Mouse (Mus musculus) embryonic facial prominence, embryonic 12.5 days (tissue): ENCODE measurements around the gene Rpl29. TPM values are rescaled to one million over a fixed set of nuclear protein-coding genes. Genes with fewer than 3 reads are reported as not detected.

Experiments used
- ATAC-seq: fragments of 200-750 bp; cut with Nextera tagmentation; 2 replicates; pipeline ENCODE4 v1.8.0; 2017; ENCODE audit not compliant: insufficient number of reproducible peaks, insufficient read depth, low FRiP score, low TSS enrichment
- H3K27ac ChIP-seq: fragments of 300-500 bp; sonication (generic); 2 replicates; pipeline ENCODE4 v1.5.1; 2016; ENCODE audit warnings: mild to moderate bottlenecking
- H3K27me3 ChIP-seq: fragments of 300-500 bp; sonication (generic); 2 replicates; pipeline ENCODE4 v1.6.1; 2016; ENCODE audit warnings: mild to moderate bottlenecking, moderate library complexity
- H3K36me3 ChIP-seq: fragments of 300-500 bp; sonication (generic); 2 replicates; pipeline ENCODE4 v1.6.1; 2016; ENCODE audit warnings: mild to moderate bottlenecking
- H3K4me1 ChIP-seq: fragments of 300-500 bp; sonication (generic); 2 replicates; pipeline ENCODE4 v1.6.1; 2016
- H3K4me2 ChIP-seq: fragments of 300-500 bp; sonication (generic); replicated peaks from 2 replicates; pipeline ENCODE4 v1.6.1; 2016; ENCODE audit warnings: mild to moderate bottlenecking, moderate library complexity
- H3K4me3 ChIP-seq: fragments of 300-500 bp; sonication (generic); 2 replicates; pipeline ENCODE4 v1.5.1; 2016; ENCODE audit warnings: mild to moderate bottlenecking
- H3K9ac ChIP-seq: fragments of 300-500 bp; sonication (generic); 2 replicates; pipeline ENCODE4 v1.6.1; 2016; ENCODE audit warnings: mild to moderate bottlenecking, moderate library complexity
- H3K9me3 ChIP-seq: fragments of 300-500 bp; sonication (generic); 2 replicates; pipeline ENCODE4 v1.6.1; 2016; ENCODE audit warnings: mild to moderate bottlenecking, moderate library complexity
- WGBS: fragments of 180-500 bp; shearing (Covaris S2); methylation state at CpG from one replicate; pipeline ENCODE4 v1.1.7; 2016; 5-methylcytosine and 5-hydroxymethylcytosine counted together
- polyA plus RNA-seq: library from polyadenylated mRNA; unstranded; fragments of >200 nt; fragmentation: Nextera tagmentation; extraction: Ambion mirVana; gene quantifications from 2 replicates; pipeline ENCODE4 v1.2.1, GENCODE M21; 2016

Rpl29 gene
- polyA plus RNA-seq, 1 experiment from 2014 or later, result 882 TPM

GRCm38 (mm10) chr9:106450661-106451060 lies 21.4 kb downstream of the Rpl29 start:
- H3K4me1 ChIP-seq, result peaks cover 75% of the 10 kb centered on the region
- no peak overlapping the region for H3K4me3 ChIP-seq
- no peaks in the 10 kb centered on the region for H3K36me3 ChIP-seq
- no peak overlapping the region for H3K9ac ChIP-seq
- no peaks in the 10 kb centered on the region for H3K27me3 ChIP-seq
- no peaks in the 10 kb centered on the region for H3K9me3 ChIP-seq
- no peak for ATAC-seq
- H3K27ac ChIP-seq, result peak overlapping the region; percentile 66
- H3K4me2 ChIP-seq, result peak overlapping the region; percentile 23
- 4% methylated on average over 9 of the region's 9 CpGs for WGBS

GRCm38 (mm10) chr9:106451298-106451697 lies 22.0 kb downstream of the Rpl29 start:
- Histone ChIP-seq H3K27me3 (no peaks in the 10 kb centered on the region), H3K4me1 (peaks cover 75% of the 10 kb centered on the region), H3K9ac (no peak overlapping the region), H3K4me3 (no peak overlapping the region), H3K27ac (peak overlapping the region; percentile 66), H3K9me3 (no peaks in the 10 kb centered on the region), H3K36me3 (no peaks in the 10 kb centered on the region), H3K4me2 (peak overlapping the region; percentile 23)
- 64% methylated on average over 11 of the region's 11 CpGs for WGBS
- no peak for ATAC-seq

GRCm38 (mm10) chr9:106451899-106452298 lies 22.6 kb downstream of the Rpl29 start:
- Histone ChIP-seq H3K4me3 (no peak overlapping the region; the same call in 1 of the 2 replicates), H3K9ac (no peak overlapping the region), H3K4me2 (peak overlapping the region; percentile 98), H3K27me3 (no peaks in the 10 kb centered on the region), H3K27ac (no peak overlapping the region; the same call in 1 of the 2 replicates), H3K36me3 (no peaks in the 10 kb centered on the region), H3K4me1 (peaks cover 80% of the 10 kb centered on the region), H3K9me3 (no peaks in the 10 kb centered on the region)
- 59% methylated on average over 2 of the region's 2 CpGs for WGBS
- ATAC-seq, result no peak

DNA sequence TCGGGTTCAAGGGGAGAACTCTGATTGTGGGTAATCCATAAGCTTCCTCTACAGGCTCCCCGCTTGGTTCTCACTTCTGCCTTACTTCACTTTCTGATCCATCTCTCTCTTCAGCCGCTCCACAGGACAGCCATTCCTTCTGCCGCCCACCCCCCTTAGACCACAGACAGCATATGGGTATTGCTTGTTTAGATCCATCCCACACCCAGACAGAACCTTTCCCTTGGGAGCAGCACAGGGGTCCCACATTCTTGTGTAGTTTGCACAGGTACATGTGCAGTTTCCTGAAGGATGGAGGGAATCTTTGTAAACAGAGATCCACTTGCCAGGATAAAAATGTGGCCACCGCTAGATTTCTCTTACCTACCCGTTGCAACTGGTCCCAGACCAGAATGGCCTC lies 23.1 kb downstream of the Rpl29 start:
- Histone ChIP-seq H3K4me2 (peak overlapping the region; percentile 98), H3K36me3 (no peaks in the 10 kb centered on the region), H3K4me1 (peaks cover 81% of the 10 kb centered on the region), H3K27ac (peak overlapping the region; percentile 96), H3K27me3 (no peaks in the 10 kb centered on the region), H3K9me3 (no peaks in the 10 kb centered on the region), H3K4me3 (peak overlapping the region; percentile 80; the same call in 1 of the 2 replicates), H3K9ac (peak overlapping the region; percentile 4; the same call in 1 of the 2 replicates)
- 24% methylated on average over 6 of the region's 6 CpGs for WGBS
- ATAC-seq, result no peak

- Histone ChIP-seq H3K36me3 (no peaks in the 10 kb centered on the region), H3K4me3 (peak overlapping the region; percentile 80), H3K4me2 (peak overlapping the region; percentile 98), H3K27ac (peak overlapping the region; percentile 96), H3K27me3 (no peaks in the 10 kb centered on the region), H3K4me1 (peaks cover 83% of the 10 kb centered on the region), H3K9ac (peak overlapping the region; percentile 86), H3K9me3 (no peaks in the 10 kb centered on the region)
- no peak for ATAC-seq
- 0% methylated on average over 7 of the region's 7 CpGs for whole genome bisulfite sequencing
Observed at GRCm38 (mm10) chr9:106452821-106453220, 23.6 kb downstream of the Rpl29 start.

DNA sequence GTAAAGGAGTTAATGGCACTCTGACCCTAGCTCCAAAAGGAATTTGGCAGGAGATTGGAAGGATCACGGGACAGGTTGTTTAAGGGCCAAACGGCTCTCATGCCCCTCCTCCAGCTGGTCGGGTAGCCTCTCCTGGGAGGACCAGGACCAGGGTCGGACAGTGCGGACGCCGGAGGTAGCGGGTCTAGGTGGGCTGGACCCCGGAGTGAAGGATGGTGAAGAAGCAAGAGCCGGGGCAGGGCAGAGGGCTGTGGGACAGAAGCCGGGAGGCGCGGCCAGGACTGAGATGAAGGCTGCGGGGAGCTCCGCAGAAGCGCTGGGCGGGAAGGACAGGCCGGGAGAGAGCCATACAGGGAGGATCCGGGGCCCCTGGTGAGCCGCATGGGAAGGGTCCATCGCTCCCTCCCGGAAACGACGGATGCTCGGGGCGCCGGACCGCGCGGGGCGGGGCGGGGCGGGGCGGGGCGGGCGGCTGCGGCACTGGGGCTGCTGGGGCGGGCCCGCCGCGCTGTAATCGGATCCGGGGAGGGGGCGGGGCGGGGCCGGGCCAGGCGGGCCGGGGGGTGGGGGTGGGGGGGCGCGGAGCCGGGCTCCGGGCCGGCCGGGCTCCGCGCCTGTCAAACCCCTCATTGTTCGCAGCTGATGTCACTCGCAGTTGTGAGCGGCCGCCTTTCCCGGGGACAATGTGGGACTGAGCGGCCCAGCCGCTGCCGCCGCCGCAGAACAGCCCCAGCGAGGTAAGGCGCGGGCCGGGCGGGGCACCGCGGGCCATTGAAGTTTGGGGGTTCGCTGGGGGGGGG lies 24.2 kb downstream of the Rpl29 start, which contains the start of gene Pcbp4:
Gene Pcbp4, plus strand, starts transcription at position 21 of the 800 bp plus-strand sequence.
- Histone ChIP-seq H3K4me1 (peaks cover 83% of the 10 kb centered on the region), H3K9me3 (no peaks in the 10 kb centered on the region), H3K9ac (peak within 1 kb of the TSS; percentile 86), H3K4me3 (peak within 1 kb of the TSS; percentile 80), H3K27me3 (no peaks in the 10 kb centered on the region), H3K27ac (peak within 1 kb of the TSS; percentile 96), H3K4me2 (peak within 1 kb of the TSS; percentile 98), H3K36me3 (no peaks in the 10 kb centered on the region)
- ATAC-seq, result peak; percentile 29
- under 1% methylated on average over 49 of the region's 74 CpGs for WGBS

DNA sequence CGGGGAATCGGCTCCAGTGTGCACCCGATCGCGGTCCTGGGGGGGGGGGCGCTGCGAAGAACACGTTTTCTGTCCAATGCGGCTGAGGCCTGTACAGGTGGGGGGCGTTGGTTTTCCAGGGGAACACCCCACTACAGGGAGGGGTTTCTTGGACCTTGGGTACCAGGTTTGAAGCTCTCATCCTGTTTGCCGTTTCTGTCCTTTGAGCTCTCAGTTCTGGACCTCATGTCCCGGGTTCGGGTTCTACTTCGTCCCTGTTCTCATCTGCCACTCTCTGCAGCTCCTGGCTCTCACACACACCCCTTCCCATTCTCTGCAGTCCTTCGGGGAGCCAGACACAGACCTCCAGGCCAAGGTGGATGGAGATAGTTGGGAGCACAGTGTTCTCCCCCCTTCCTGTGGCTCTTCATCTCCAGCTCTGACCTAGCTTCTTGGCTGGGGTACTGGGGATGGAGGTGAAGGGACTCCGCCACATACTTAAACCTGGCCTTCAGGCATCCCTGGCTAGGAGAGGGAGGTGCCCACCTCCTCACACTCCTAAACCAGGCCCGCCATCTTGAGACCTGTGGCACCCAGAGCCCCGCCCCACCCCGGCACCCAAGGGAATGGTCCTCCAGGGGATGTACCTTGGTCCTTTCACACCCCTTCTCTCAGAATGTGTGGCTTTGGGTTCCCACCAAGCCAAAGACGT lies 25.0 kb downstream of the Rpl29 start:
- Histone ChIP-seq H3K27ac (peak overlapping the region; percentile 96), H3K9ac (peak overlapping the region; percentile 86), H3K9me3 (no peaks in the 10 kb centered on the region), H3K4me3 (peak overlapping the region; percentile 80), H3K27me3 (no peaks in the 10 kb centered on the region), H3K4me2 (peak overlapping the region; percentile 98), H3K4me1 (peaks cover 82% of the 10 kb centered on the region), H3K36me3 (0 out of 2 replicates have a peak, but pooled peaks cover 3% of the 10 kb centered on the region)
- peak; percentile 6; the same call in 1 of the 2 replicates for ATAC-seq
- WGBS, result 1% methylated on average over 20 of the region's 20 CpGs

GRCm38 (mm10) chr9:106454888-106455681 lies 25.8 kb downstream of the Rpl29 start:
- peak; percentile 19; the same call in 1 of the 2 replicates for ATAC-seq
- peak overlapping the region; percentile 80 for H3K4me3 ChIP-seq
- WGBS, result 1% methylated on average over 17 of the region's 17 CpGs

GRCm38 (mm10) chr9:106456325-106457162 lies 27.3 kb downstream of the Rpl29 start:
- H3K36me3 ChIP-seq, result peaks cover 22% of the 10 kb centered on the region
- peak overlapping the region; percentile 98 for H3K4me2 ChIP-seq
- H3K4me1 ChIP-seq, result peaks cover 67% of the 10 kb centered on the region
- H3K9ac ChIP-seq, result peak overlapping the region; percentile 86
- H3K9me3 ChIP-seq, result no peaks in the 10 kb centered on the region
- ATAC-seq, result 0 out of 2 replicates have a peak, but pooled peaks have one; percentile 2
- no peaks in the 10 kb centered on the region for H3K27me3 ChIP-seq
- H3K4me3 ChIP-seq, result peak overlapping the region; percentile 80
- 32% methylated on average over 15 of the region's 15 CpGs for WGBS
- peak overlapping the region; percentile 96 for H3K27ac ChIP-seq

More at GRCm38 (mm10) chr9:106454888-106455681, 25.8 kb downstream of the Rpl29 start:
- Histone ChIP-seq H3K9me3 (no peaks in the 10 kb centered on the region), H3K4me1 (peaks cover 78% of the 10 kb centered on the region), H3K27ac (peak overlapping the region; percentile 96), H3K27me3 (no peaks in the 10 kb centered on the region), H3K4me2 (peak overlapping the region; percentile 98), H3K36me3 (peaks cover 8% of the 10 kb centered on the region; the same call in 1 of the 2 replicates), H3K9ac (peak overlapping the region; percentile 86)

DNA sequence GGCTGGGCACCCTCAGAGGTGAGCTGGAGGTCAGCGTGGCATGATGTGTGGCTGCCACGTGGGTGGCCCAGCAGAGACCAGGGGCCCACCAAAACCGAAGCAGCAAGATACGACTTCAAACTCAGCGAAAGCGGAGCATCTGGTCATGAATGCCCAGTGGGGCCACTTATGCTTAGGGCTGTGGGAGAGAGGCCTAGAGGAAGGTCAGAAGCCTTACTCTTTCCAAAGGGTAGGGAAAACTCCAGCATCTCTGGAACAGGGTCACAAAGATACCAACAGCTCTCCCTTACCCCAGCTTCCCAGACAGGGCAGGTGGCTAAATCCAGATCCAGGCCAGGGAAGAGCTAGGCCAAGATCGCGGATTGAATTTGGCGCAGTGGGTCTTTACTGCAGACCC lies 27.9 kb downstream of the Rpl29 start:
- Histone ChIP-seq H3K4me3 (peak overlapping the region; percentile 80), H3K4me1 (peaks cover 61% of the 10 kb centered on the region), H3K27me3 (no peaks in the 10 kb centered on the region), H3K9ac (peak overlapping the region; percentile 86), H3K27ac (peak overlapping the region; percentile 96; the same call in 1 of the 2 replicates), H3K4me2 (peak overlapping the region; percentile 98), H3K36me3 (peaks cover 28% of the 10 kb centered on the region), H3K9me3 (no peaks in the 10 kb centered on the region)
- WGBS, result 44% methylated on average over 9 of the region's 9 CpGs
- ATAC-seq, result no peak
